Mouse (Mus musculus): ENCODE results near the gene Paxip1. TPM values are rescaled to one million over a fixed set of nuclear protein-coding genes. Genes with fewer than 3 reads are reported as not detected.

Paxip1 gene
- polyA plus RNA-seq, 1 experiment from 2014 or later = 30.8 TPM

Other genes starting within 250 kb of the Paxip1 start
- 0.66 and 0.72 TPM in 2 replicates for gene Htr5a, start 50.5 kb upstream of the Paxip1 start, polyA plus RNA-seq (2015; fragmentation: Nextera tagmentation; extraction: Ambion mirVana)

All from forebrain, embryonic 15.5 days (tissue).